Mouse (Mus musculus) heart, embryonic 11.5 days (tissue): ENCODE data around the gene Gab1. TPM values are rescaled to one million over a fixed set of nuclear protein-coding genes. Genes with fewer than 3 reads are reported as not detected.

Experiments used
- ATAC-seq: fragments of 200-750 bp; cut with Nextera tagmentation; replicated peaks from 2 replicates; pipeline ENCODE4 v1.8.0; 2017; ENCODE audit warnings: moderate library complexity; ENCODE audit not compliant: insufficient number of reproducible peaks, low FRiP score, low TSS enrichment
- H3K27ac ChIP-seq: fragments of 300-500 bp; sonication (generic); 2 replicates; pipeline ENCODE4 v1.5.1; 2014; ENCODE audit warnings: mild to moderate bottlenecking, low read depth, low read length
- H3K27me3 ChIP-seq: fragments of 300-500 bp; sonication (generic); 2 replicates; pipeline ENCODE4 v1.6.1; 2014; ENCODE audit warnings: mild to moderate bottlenecking, low read length, mixed read lengths; ENCODE audit not compliant: control insufficient read depth, insufficient read depth
- H3K36me3 ChIP-seq: fragments of 300-500 bp; sonication (generic); 2 replicates; pipeline ENCODE4 v1.6.1; 2014; ENCODE audit warnings: mild to moderate bottlenecking, low read length, moderate library complexity, mixed read lengths; ENCODE audit not compliant: control insufficient read depth, insufficient read depth
- H3K4me1 ChIP-seq: fragments of 300-500 bp; sonication (generic); 2 replicates; pipeline ENCODE4 v1.6.1; 2014; ENCODE audit warnings: low read length; ENCODE audit not compliant: control insufficient read depth, insufficient read depth
- H3K4me2 ChIP-seq: fragments of 300-500 bp; sonication (generic); 2 replicates; pipeline ENCODE4 v1.6.1; 2014; ENCODE audit warnings: mild to moderate bottlenecking, moderate library complexity
- H3K4me3 ChIP-seq: fragments of 300-500 bp; sonication (generic); 2 replicates; pipeline ENCODE4 v1.5.1; 2014; ENCODE audit warnings: low read depth, low read length
- H3K9ac ChIP-seq: fragments of 300-500 bp; sonication (generic); 2 replicates; pipeline ENCODE4 v1.6.1; 2014; ENCODE audit warnings: mild to moderate bottlenecking, low read depth, low read length, moderate library complexity
- H3K9me3 ChIP-seq: fragments of 300-500 bp; sonication (generic); replicated peaks from 2 replicates; pipeline ENCODE4 v1.6.1; 2016; ENCODE audit warnings: low read length; ENCODE audit not compliant: control insufficient read depth
- WGBS: fragments of 180-500 bp; shearing (Covaris S2); extraction: QIAGEN DNeasy Blood & Tissue Kit; methylation state at CpG from one replicate; pipeline ENCODE4 v1.1.7; 2014; ENCODE audit not compliant: insufficient replicate concordance; 5-methylcytosine and 5-hydroxymethylcytosine counted together
- polyA plus RNA-seq: library from polyadenylated mRNA; unstranded; fragments of >200 nt; fragmentation: Nextera tagmentation; extraction: Ambion mirVana; gene quantifications from 2 replicates; pipeline ENCODE4 v1.2.1, GENCODE M21; 2014

The Gab1 gene
- polyA plus RNA-seq, 1 experiment from 2014 or later = 35.0 TPM

DNA sequence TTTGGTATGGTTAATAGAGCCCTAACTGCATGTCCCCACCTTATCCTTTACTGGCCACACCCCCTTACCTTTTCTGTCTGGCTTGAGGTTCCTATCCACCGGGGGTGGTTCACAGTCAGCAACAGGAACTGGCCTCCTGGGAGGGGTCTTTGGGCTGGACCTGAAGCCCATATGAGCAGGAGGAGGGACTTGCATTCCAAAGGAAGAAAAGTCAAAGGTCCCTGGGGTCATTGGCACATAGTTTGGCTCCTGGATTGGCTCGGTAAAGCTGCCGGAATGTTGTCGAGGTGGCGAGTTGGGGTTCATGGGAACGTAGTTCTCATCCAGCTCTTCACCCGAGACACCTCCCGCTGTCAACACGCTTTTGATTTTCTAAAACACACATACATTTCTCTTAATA, 95.8 kb downstream of the Gab1 start:
- ATAC-seq = no peak
- Histone ChIP-seq H3K9me3 (no peaks in the 10 kb centered on the region), H3K27ac (no peak overlapping the region), H3K4me2 (no peak overlapping the region), H3K4me3 (no peak overlapping the region), H3K9ac (no peak overlapping the region), H3K36me3 (peaks cover 23% of the 10 kb centered on the region), H3K27me3 (no peaks in the 10 kb centered on the region), H3K4me1 (peaks cover 6% of the 10 kb centered on the region)
- 81% methylated on average over 9 of the region's 9 CpGs for WGBS

DNA sequence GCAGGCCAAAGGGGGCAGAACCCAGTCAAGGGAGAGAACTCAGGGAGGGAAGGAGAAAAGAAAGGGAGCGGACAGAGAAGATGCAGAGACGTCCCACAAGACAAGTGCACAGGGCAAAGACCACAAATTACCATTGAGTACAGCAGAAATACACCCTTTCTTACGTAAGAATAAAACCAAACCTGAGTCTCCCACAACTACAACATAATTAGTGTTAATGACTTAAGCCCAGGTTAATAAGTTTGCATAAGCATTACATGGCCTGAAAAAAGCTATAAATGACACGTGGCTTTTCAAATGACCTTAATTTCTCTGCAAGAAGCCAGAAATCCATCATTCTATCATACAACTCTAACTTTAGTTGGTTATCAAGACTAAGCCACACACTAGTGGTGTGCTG, 97.0 kb downstream of the Gab1 start:
- ATAC-seq = no peak
- WGBS = 91% methylated on average over 4 of the region's 4 CpGs
- H3K27me3 ChIP-seq = no peaks in the 10 kb centered on the region
- no peak overlapping the region for H3K27ac ChIP-seq
- H3K9me3 ChIP-seq = no peaks in the 10 kb centered on the region
- H3K4me3 ChIP-seq = no peak overlapping the region
- H3K36me3 ChIP-seq = peaks cover 19% of the 10 kb centered on the region
- no peak overlapping the region for H3K4me2 ChIP-seq
- no peak overlapping the region for H3K9ac ChIP-seq
- H3K4me1 ChIP-seq = peaks cover 11% of the 10 kb centered on the region

DNA sequence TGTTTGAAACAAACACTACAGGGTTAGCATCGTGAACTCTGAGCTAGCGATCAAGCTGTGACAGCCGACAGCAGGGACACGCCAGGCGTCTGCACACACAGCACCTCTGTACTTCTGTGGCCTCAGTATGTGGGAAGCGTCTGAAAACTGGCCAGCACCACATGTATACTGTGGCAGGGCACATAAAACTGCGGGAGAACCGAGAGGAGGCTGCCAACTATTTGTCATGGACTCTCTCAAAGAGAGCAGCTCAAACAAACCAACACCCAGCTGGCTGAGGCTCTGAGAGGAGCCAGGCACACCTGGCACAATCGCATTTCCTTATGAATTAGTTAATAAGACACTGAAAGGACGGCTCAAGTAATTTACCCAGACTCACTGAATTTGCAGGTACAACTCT, 99.0 kb downstream of the Gab1 start:
- H3K36me3 ChIP-seq = peaks cover 23% of the 10 kb centered on the region
- no peak overlapping the region for H3K9ac ChIP-seq
- no peaks in the 10 kb centered on the region for H3K27me3 ChIP-seq
- 72% methylated on average over 10 of the region's 10 CpGs for WGBS
- H3K4me1 ChIP-seq = peaks cover 11% of the 10 kb centered on the region
- no peak overlapping the region for H3K4me2 ChIP-seq
- H3K9me3 ChIP-seq = no peaks in the 10 kb centered on the region
- ATAC-seq = no peak
- no peak overlapping the region for H3K27ac ChIP-seq
- H3K4me3 ChIP-seq = no peak overlapping the region

DNA sequence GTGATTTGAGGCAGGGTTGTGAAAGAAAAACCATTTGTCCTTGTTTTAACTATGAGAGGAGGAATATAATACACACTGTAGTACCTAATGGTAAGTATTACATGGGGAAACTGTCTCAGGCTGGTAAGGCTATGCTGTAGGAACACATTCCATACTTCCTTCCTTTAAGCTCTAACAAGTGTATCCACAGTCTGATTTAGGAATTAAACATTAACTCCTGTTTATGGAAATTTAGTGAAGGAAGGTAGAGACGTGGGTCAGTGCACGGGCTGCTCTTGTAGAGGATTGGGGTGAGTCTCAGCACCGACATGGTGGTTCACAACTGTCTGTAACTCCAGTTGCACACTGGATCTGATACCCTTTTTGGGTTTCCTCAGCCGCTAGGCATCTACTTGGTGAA, 100.0 kb downstream of the Gab1 start:
- no peak for ATAC-seq
- Histone ChIP-seq H3K9me3 (no peaks in the 10 kb centered on the region), H3K4me2 (no peak overlapping the region), H3K4me1 (peaks cover 11% of the 10 kb centered on the region), H3K4me3 (no peak overlapping the region), H3K9ac (no peak overlapping the region), H3K27ac (no peak overlapping the region), H3K36me3 (peaks cover 23% of the 10 kb centered on the region), H3K27me3 (no peaks in the 10 kb centered on the region)
- WGBS = 92% methylated on average over 4 of the region's 4 CpGs

DNA sequence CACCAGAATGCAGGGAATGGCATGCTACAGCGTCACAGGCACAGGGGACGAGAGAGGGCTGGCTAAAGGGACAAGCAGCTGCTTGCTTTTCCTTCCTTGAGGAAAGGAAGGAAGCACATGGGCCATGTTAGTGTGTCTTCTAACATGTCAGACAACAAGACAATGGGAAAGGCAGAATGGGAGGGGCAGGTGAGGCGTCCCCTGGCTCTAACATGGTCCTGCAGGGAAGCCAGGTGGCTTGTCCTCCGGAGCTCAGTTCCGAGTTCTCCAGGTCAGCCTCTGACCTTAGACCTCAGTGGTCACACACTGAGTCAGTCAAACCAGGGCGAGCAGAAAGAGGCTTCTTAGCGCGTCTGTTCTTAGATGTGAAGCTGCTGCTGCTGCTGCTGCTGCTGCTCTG, 103.9 kb downstream of the Gab1 start:
- Histone ChIP-seq H3K27me3 (no peaks in the 10 kb centered on the region), H3K36me3 (peaks cover 19% of the 10 kb centered on the region), H3K9ac (no peak overlapping the region), H3K4me3 (no peak overlapping the region), H3K27ac (no peak overlapping the region), H3K4me1 (peaks cover 11% of the 10 kb centered on the region), H3K4me2 (no peak overlapping the region), H3K9me3 (no peaks in the 10 kb centered on the region)
- ATAC-seq = no peak
- 69% methylated on average over 8 of the region's 8 CpGs for WGBS

DNA sequence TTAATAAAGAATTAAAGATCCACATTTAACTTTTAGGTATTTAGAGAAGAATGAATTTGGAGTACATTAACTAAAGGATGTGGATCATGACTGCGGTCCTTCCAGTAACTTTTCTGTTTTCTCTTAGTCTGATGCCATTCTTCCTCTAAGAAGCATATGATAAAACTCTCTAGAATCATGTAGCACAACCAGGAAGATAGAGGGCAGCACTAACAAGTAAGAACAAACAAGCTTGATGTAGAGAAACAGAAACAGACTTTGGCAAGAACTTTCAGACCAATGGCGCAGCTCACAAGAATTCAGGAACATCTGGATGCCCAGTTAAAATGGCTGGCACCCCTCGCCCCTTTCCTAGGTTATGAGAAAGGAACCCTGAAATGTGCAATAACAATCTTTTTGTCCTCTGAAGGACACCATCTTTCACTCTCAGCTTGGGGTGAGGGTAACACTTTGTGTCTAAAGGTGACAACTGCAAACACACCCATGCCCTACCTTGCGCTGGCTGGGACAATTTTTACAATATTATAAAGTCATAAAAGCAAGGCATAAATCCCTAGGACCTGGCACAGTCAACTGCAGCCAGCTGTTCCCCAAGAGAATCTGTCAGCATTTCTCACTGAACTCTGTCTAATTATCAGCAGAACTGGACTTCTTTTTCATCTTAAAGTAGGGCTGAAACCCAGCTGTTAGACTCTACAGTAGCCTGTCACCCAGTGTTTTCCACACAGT, 107.4 kb downstream of the Gab1 start:
- Histone ChIP-seq H3K4me2 (no peak overlapping the region), H3K27ac (no peak overlapping the region), H3K36me3 (peaks cover 26% of the 10 kb centered on the region), H3K9ac (no peak overlapping the region), H3K4me3 (no peak overlapping the region), H3K4me1 (no peaks in the 10 kb centered on the region), H3K9me3 (no peaks in the 10 kb centered on the region), H3K27me3 (no peaks in the 10 kb centered on the region)
- 91% methylated on average over 4 of the region's 4 CpGs for WGBS
- ATAC-seq = no peak

DNA sequence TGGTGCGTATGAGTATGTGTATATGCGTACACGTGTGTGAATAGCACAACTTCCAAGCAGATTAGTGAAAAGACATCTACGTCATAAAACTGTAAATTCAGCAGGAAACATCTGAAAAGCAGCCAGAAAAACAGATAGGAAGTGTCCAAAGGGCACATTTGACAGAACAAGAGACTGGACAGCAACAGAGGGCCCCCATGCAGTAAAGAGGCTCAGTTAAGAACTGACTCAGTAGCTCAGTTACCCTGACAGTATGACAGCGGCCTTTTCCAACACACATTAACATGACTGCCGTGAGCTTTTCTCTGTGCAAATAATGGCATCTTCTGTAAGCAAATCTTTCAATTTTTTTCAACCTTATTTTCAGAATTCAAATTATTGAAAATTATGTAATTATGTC, 111.9 kb downstream of the Gab1 start:
- H3K27ac ChIP-seq = no peak overlapping the region
- no peak for ATAC-seq
- H3K9me3 ChIP-seq = no peaks in the 10 kb centered on the region
- H3K4me2 ChIP-seq = no peak overlapping the region
- no peak overlapping the region for H3K4me3 ChIP-seq
- no peaks in the 10 kb centered on the region for H3K4me1 ChIP-seq
- WGBS = 95% methylated on average over 6 of the region's 6 CpGs
- no peak overlapping the region for H3K9ac ChIP-seq
- peaks cover 29% of the 10 kb centered on the region for H3K36me3 ChIP-seq
- H3K27me3 ChIP-seq = no peaks in the 10 kb centered on the region

DNA sequence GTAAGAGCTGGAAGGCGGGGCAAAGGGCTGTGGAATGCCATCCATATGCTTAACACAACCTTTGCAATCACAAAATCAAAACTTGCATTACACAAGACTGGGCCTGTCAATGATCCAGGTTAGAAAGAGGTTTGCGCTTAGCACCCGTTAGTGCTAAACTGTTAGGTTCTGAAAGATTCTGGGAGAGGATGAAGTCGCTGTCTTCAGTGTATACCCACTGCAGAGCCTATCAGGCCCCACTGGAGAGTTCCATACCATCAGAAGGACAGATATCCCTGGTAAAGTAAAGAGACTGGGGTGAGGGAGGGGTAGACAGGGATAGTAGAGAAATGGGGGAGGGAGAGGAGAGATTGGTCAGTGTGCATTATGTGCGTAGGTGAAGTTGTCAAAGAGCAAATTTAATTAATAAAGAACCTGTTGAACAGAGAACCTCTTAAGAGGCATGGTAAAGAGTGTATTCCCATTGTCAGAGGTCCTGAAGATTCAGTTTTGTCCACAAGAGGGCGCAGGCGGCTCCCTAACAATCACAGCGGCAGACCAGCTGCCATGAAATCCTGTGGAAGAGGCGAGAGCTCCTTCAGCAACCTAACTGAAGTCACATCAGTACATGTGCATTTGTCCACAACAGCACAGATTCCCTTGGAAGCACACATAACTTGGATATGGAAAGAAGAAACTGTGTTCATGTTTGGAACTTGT, 127.2 kb downstream of the Gab1 start:
- H3K4me1 ChIP-seq = peaks cover 4% of the 10 kb centered on the region; the same call in 1 of the 2 replicates
- no peak overlapping the region for H3K9ac ChIP-seq
- 27% methylated on average over 9 of the region's 9 CpGs for WGBS
- no peak overlapping the region for H3K27ac ChIP-seq
- peak; percentile 42; the same call in 1 of the 2 replicates for ATAC-seq
- no peaks in the 10 kb centered on the region for H3K36me3 ChIP-seq
- H3K27me3 ChIP-seq = no peaks in the 10 kb centered on the region
- H3K9me3 ChIP-seq = no peaks in the 10 kb centered on the region
- no peak overlapping the region for H3K4me2 ChIP-seq
- no peak overlapping the region for H3K4me3 ChIP-seq

DNA sequence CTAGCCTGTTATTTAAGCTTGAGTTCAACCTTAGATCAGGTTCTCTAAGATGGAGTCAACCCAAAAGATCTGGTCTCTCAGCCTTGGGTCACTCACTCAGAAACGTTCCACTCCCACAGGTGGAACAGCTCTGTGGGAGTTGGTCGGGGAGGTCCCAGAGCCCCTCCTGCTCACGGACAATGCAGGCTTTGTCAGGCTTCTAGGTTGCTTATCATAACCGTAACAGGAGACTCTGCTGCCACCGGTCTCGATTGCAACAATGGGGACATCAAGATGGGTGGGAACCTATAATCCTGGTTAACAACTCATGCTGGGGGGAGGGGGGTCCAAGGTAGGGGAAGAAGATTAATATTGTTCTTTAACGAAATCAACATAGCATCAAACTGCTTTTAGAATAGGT, 127.9 kb downstream of the Gab1 start:
- H3K9me3 ChIP-seq = no peaks in the 10 kb centered on the region
- H3K27me3 ChIP-seq = no peaks in the 10 kb centered on the region
- no peak overlapping the region for H3K4me2 ChIP-seq
- H3K36me3 ChIP-seq = no peaks in the 10 kb centered on the region
- H3K4me1 ChIP-seq = peaks cover 4% of the 10 kb centered on the region; the same call in 1 of the 2 replicates
- H3K9ac ChIP-seq = no peak overlapping the region
- WGBS = 64% methylated on average over 7 of the region's 7 CpGs
- H3K27ac ChIP-seq = no peak overlapping the region
- no peak for ATAC-seq
- H3K4me3 ChIP-seq = no peak overlapping the region
